9 mouse cellular contexts compared by ENCODE assay signal in genomic region chr17:24538950-24539349, GRCm38 (mm10). TPM values are rescaled to one million over a fixed set of nuclear protein-coding genes. Genes with fewer than 3 reads are reported as not detected.
A peak's percentile ranks its signal among the peaks of the same experiment; 100 is the strongest.
DNase-seq lines count a peak whose midpoint lies in the region; ATAC-seq and TF ChIP-seq lines count a peak whose summit lies in the region.
"Had no signal": no experiment of that assay in that cellular context is flagged by ENCODE, and none has a peak within 500 bp of the region (broad histone marks: within the 10 kb centered on the region; RNA-seq: fewer than 3 reads in every experiment).

No protein-coding gene starts in this region.

- ATAC-seq in intestine, embryonic 14.5 days (replicated peaks; ENCODE audit: low FRiP score, low TSS enrichment, low read depth), result no peak; the same call in 1 of the 2 replicates
- ATAC-seq in intestine, embryonic 16.5 days, result no peak
- no peak for ATAC-seq in liver, postnatal 0 days

- H3K9me3 ChIP-seq in intestine, embryonic 14.5 days (ENCODE audit: control insufficient read depth, low read length), result no peaks in the 10 kb centered on the region
- no peaks in the 10 kb centered on the region for H3K9me3 ChIP-seq in intestine, embryonic 16.5 days (ENCODE audit: control insufficient read depth, low read length)
- no peaks in the 10 kb centered on the region for H3K9me3 ChIP-seq in liver, postnatal 0 days (ENCODE audit: low read length)
- H3K9me3 ChIP-seq: embryonic facial prominence, embryonic 13.5 days had no signal

- H3K4me3 ChIP-seq in intestine, embryonic 14.5 days (ENCODE audit: low read depth, low read length), result no peak overlapping the region
- H3K4me3 ChIP-seq in intestine, embryonic 16.5 days (ENCODE audit: low read length), result no peak overlapping the region
- no peak overlapping the region for H3K4me3 ChIP-seq in liver, postnatal 0 days (ENCODE audit: low read depth, low read length)
- H3K4me3 ChIP-seq: embryonic facial prominence, embryonic 13.5 days had no signal

- H3K4me1 ChIP-seq in intestine, embryonic 14.5 days (replicated peaks; ENCODE audit: control insufficient read depth, insufficient read depth, low read length), result no peaks in the 10 kb centered on the region
- H3K4me1 ChIP-seq in intestine, embryonic 16.5 days (ENCODE audit: control insufficient read depth, insufficient read depth, low read length), result no peaks in the 10 kb centered on the region
- no peaks in the 10 kb centered on the region for H3K4me1 ChIP-seq in liver, postnatal 0 days (ENCODE audit: insufficient read depth)
- H3K4me1 ChIP-seq: embryonic facial prominence, embryonic 13.5 days had no signal

- intact Hi-C loops in left cerebral cortex, postnatal 10 days (cut with DNase I), result no loop called here

- no peak overlapping the region for H3K27ac ChIP-seq in intestine, embryonic 14.5 days (ENCODE audit: low read depth)
- no peak overlapping the region for H3K27ac ChIP-seq in intestine, embryonic 16.5 days (ENCODE audit: low read length)
- H3K27ac ChIP-seq in liver, postnatal 0 days (ENCODE audit: low read depth), result no peak overlapping the region
- H3K27ac ChIP-seq: embryonic facial prominence, embryonic 13.5 days had no signal

- H3K9ac ChIP-seq in intestine, embryonic 14.5 days (ENCODE audit: low read length), result no peak overlapping the region
- H3K9ac ChIP-seq in intestine, embryonic 16.5 days (ENCODE audit: low read depth, low read length), result no peak overlapping the region
- H3K9ac ChIP-seq in liver, postnatal 0 days (replicated peaks), result no peak overlapping the region
- H3K9ac ChIP-seq: embryonic facial prominence, embryonic 13.5 days had no signal

- H3K27me3 ChIP-seq in intestine, embryonic 14.5 days (replicated peaks; ENCODE audit: control insufficient read depth, insufficient read depth, low read length), result no peaks in the 10 kb centered on the region
- no peaks in the 10 kb centered on the region for H3K27me3 ChIP-seq in intestine, embryonic 16.5 days (replicated peaks; ENCODE audit: control insufficient read depth, insufficient read depth, low read length)
- no peaks in the 10 kb centered on the region for H3K27me3 ChIP-seq in liver, postnatal 0 days (ENCODE audit: insufficient read depth, low read length)
- H3K27me3 ChIP-seq: embryonic facial prominence, embryonic 13.5 days had no signal

- TF ChIP-seq CTCF in liver, postnatal 0 days (IDR thresholded peaks at IDR 0.05; ENCODE audit: low read depth), result peak; percentile 62

- DNase-seq in intestine, embryonic 14.5 days (ENCODE audit: low spot score), result peak; percentile 75
- peak; percentile 79 for DNase-seq in 416B (ENCODE audit: low read depth)
- DNase-seq in CD4-positive helper T cell, adult 2 months (ENCODE audit: low read depth, low spot score), result peak; percentile 39
- DNase-seq in embryo, embryonic 10 days (ENCODE audit: low spot score), result peak; percentile 56
- DNase-seq in liver, postnatal 0 days, result peak; percentile 47
- peak; percentile 33 to 61 for DNase-seq in thymus, postnatal 10 days (ENCODE audit: low spot score in 2 of 2)
- no peak for DNase-seq in left cerebral cortex, postnatal 10 days (ENCODE audit: extremely low spot score in 1 of 2, low spot score in 2 of 2)

- 69% methylated on average over 8 of the region's 8 CpGs for WGBS in intestine, embryonic 14.5 days
- WGBS in intestine, embryonic 16.5 days, result 66% methylated on average over 8 of the region's 8 CpGs
- 53% methylated on average over 8 of the region's 8 CpGs for WGBS in liver, postnatal 0 days (ENCODE audit: insufficient replicate concordance)

- no peaks in the 10 kb centered on the region for H3K36me3 ChIP-seq in intestine, embryonic 14.5 days (ENCODE audit: control insufficient read depth, insufficient read depth, low read length)
- H3K36me3 ChIP-seq in intestine, embryonic 16.5 days (ENCODE audit: control insufficient read depth, insufficient read depth, low read length), result no peaks in the 10 kb centered on the region
- no peaks in the 10 kb centered on the region for H3K36me3 ChIP-seq in liver, postnatal 0 days (replicated peaks; ENCODE audit: insufficient read depth, low read length)
- H3K36me3 ChIP-seq: embryonic facial prominence, embryonic 13.5 days had no signal

- TF ChIP-seq EP300 in liver, postnatal 0 days (IDR thresholded peaks at IDR 0.05; ENCODE audit: low read depth), result no peak

- H3K4me2 ChIP-seq in intestine, embryonic 14.5 days (ENCODE audit: low read length), result no peak overlapping the region
- H3K4me2 ChIP-seq in intestine, embryonic 16.5 days (ENCODE audit: low read depth, low read length), result no peak overlapping the region
- no peak overlapping the region for H3K4me2 ChIP-seq in liver, postnatal 0 days (ENCODE audit: low read depth, low read length)
- H3K4me2 ChIP-seq: embryonic facial prominence, embryonic 13.5 days had no signal

RNA-seq across cellular contexts. Expression of gene Rab26, which starts 4.9 kb away (rescaled TPM):
- polyA plus RNA-seq in intestine, embryonic 14.5 days (2014; fragmentation: Nextera tagmentation; extraction: Ambion mirVana), result 2.6 and 5.7 TPM in 2 replicates
- 5.2 and 6.6 TPM in 2 replicates for polyA plus RNA-seq in intestine, embryonic 16.5 days (2015; fragmentation: Nextera tagmentation; extraction: Ambion mirVana)
- polyA plus RNA-seq in liver, postnatal 0 days (2015; fragmentation: Nextera tagmentation; extraction: Ambion mirVana), result 0.45 and 0.81 TPM in 2 replicates
- 10 to 100 TPM; 22.6 to 29.8 TPM for total RNA-seq in left cerebral cortex, postnatal 10 days (2021)

RNA-seq across cellular contexts. Expression of gene Pkd1, which starts 10.7 kb away (rescaled TPM):
- 26.8 and 28.4 TPM in 2 replicates for polyA plus RNA-seq in intestine, embryonic 14.5 days (2014; fragmentation: Nextera tagmentation; extraction: Ambion mirVana)
- polyA plus RNA-seq in intestine, embryonic 16.5 days (2015; fragmentation: Nextera tagmentation; extraction: Ambion mirVana), result 12.2 and 13.5 TPM in 2 replicates
- 2.7 and 2.8 TPM in 2 replicates for polyA plus RNA-seq in liver, postnatal 0 days (2015; fragmentation: Nextera tagmentation; extraction: Ambion mirVana)
- 10 to 100 TPM; 60.8 to 66.7 TPM for total RNA-seq in left cerebral cortex, postnatal 10 days (2021)

RNA-seq across cellular contexts. Expression of gene Traf7, which starts 11.2 kb away (rescaled TPM):
- 97.3 and 104 TPM in 2 replicates for polyA plus RNA-seq in intestine, embryonic 14.5 days (2014; fragmentation: Nextera tagmentation; extraction: Ambion mirVana)
- polyA plus RNA-seq in intestine, embryonic 16.5 days (2015; fragmentation: Nextera tagmentation; extraction: Ambion mirVana), result 81.9 and 87.6 TPM in 2 replicates
- 14.1 and 17.2 TPM in 2 replicates for polyA plus RNA-seq in liver, postnatal 0 days (2015; fragmentation: Nextera tagmentation; extraction: Ambion mirVana)
- total RNA-seq in left cerebral cortex, postnatal 10 days (2021), result 100 to 1,000 TPM; 105 to 107 TPM

RNA-seq across cellular contexts. Expression of gene Caskin1, which starts 50.5 kb away (rescaled TPM):
- polyA plus RNA-seq in intestine, embryonic 14.5 days (2014; fragmentation: Nextera tagmentation; extraction: Ambion mirVana), result 2.1 and 2.8 TPM in 2 replicates
- polyA plus RNA-seq in intestine, embryonic 16.5 days (2015; fragmentation: Nextera tagmentation; extraction: Ambion mirVana), result 1.1 and 1.4 TPM in 2 replicates
- not detected in 2 replicates for polyA plus RNA-seq in liver, postnatal 0 days (2015; fragmentation: Nextera tagmentation; extraction: Ambion mirVana)
- 100 to 1,000 TPM; 161 to 162 TPM for total RNA-seq in left cerebral cortex, postnatal 10 days (2021)

Comparison
In these comparisons a context has a peak if more than half of its experiments do, and no peak if none do; other contexts are left out.
1. DNase-seq: peak in intestine, embryonic 14.5 days (single experiment), 416B (single experiment), CD4-positive helper T cell, adult 2 months (single experiment), embryo, embryonic 10 days (single experiment), liver, postnatal 0 days (single experiment) and thymus, postnatal 10 days (2 of 2); none in left cerebral cortex, postnatal 10 days (0 of 2).